Mouse (Mus musculus) CH12.LX (cell line): ENCODE results near the gene Alk. TPM values are rescaled to one million over a fixed set of nuclear protein-coding genes. Genes with fewer than 3 reads are reported as not detected.

ENCODE experiments used
- DNase-seq: peaks from one replicate; pipeline ENCODE4 v3.0.0-alpha.2; 2013; ENCODE audit errors: extremely low read depth
- H3K27ac ChIP-seq: 2 replicates; pipeline ENCODE4 v1.5.1; 2012; ENCODE audit warnings: low read depth, mild to moderate bottlenecking, control low read depth, moderate library complexity; ENCODE audit not compliant: insufficient read depth
- H3K27me3 ChIP-seq: replicated peaks from 2 replicates; pipeline ENCODE3; 2012; ENCODE audit warnings: inconsistent platforms
- H3K36me3 ChIP-seq, 2 experiments: replicated peaks in 1 of 2; 2 replicates each; pipeline versions ENCODE3 to v1.6.1; 2012; ENCODE audit warnings: inconsistent platforms in 1 of 2, low read length in 1 of 2, mild to moderate bottlenecking in 1 of 2, mixed read lengths in 1 of 2, moderate library complexity in 1 of 2; ENCODE audit not compliant: control insufficient read depth in 1 of 2, insufficient read depth in 1 of 2
- H3K4me1 ChIP-seq, 2 experiments: 2 replicates each; pipeline ENCODE4 v1.6.1; 2012; ENCODE audit warnings: inconsistent platforms in 1 of 2, moderate library complexity in 1 of 2; ENCODE audit not compliant: insufficient read depth in 2 of 2, control insufficient read depth in 1 of 2
- H3K4me2 ChIP-seq: 2 replicates; pipeline ENCODE4 v1.6.1; 2012; ENCODE audit warnings: low read depth, mild to moderate bottlenecking, control low read depth; ENCODE audit not compliant: poor library complexity, insufficient read depth, severe bottlenecking
- H3K4me3 ChIP-seq, 3 experiments: fragments of 150-350 bp in 1 of 3; sonication (generic) in 1 of 3; replicated peaks in 1 of 3; 2 replicates each; pipeline versions ENCODE3 to v1.5.1; 2011 to 2012; ENCODE audit warnings: low read depth in 2 of 3, low read length in 2 of 3, mild to moderate bottlenecking in 2 of 3, moderate library complexity in 2 of 3, control low read depth in 1 of 3, improper control_type of control experiment in 1 of 3, inconsistent platforms in 1 of 3, mixed read lengths in 1 of 3; ENCODE audit not compliant: poor library complexity in 1 of 3
- H3K79me2 ChIP-seq: replicated peaks from 2 replicates; pipeline ENCODE4 v1.6.1; 2012; ENCODE audit warnings: mild to moderate bottlenecking, moderate library complexity; ENCODE audit not compliant: control insufficient read depth, poor library complexity, insufficient read depth, severe bottlenecking; ENCODE audit errors: extremely low read depth
- H3K9ac ChIP-seq: 2 replicates; pipeline ENCODE4 v1.6.1; 2012; ENCODE audit warnings: low read depth, mild to moderate bottlenecking, control low read depth, moderate library complexity; ENCODE audit not compliant: insufficient read depth
- H3K9me3 ChIP-seq: replicated peaks from 2 replicates; pipeline ENCODE3; 2012; ENCODE audit warnings: low read length, inconsistent platforms, mixed read lengths
- BHLHE40 ChIP-seq: IDR thresholded peaks from 2 replicates; pipeline ENCODE4 v1.6.1; 2011; ENCODE audit warnings: mild to moderate bottlenecking, low read depth, low read length, improper control_type of control experiment
- CHD2 ChIP-seq: IDR thresholded peaks from 2 replicates; pipeline ENCODE4 v1.6.1; 2011; ENCODE audit warnings: low read length, improper control_type of control experiment
- CTCF ChIP-seq, 2 experiments: IDR thresholded peaks in 1 of 2; conservative IDR thresholded peaks in 1 of 2; 2 replicates each; pipeline ENCODE4 v1.5.1; 2011 to 2012; ENCODE audit warnings: low read depth in 2 of 2, low read length in 2 of 2, improper control_type of control experiment in 1 of 2, inconsistent platforms in 1 of 2, mild to moderate bottlenecking in 1 of 2, moderate library complexity in 1 of 2
- E2F4 ChIP-seq: IDR thresholded peaks from 2 replicates; pipeline ENCODE4 v1.6.1; 2011; ENCODE audit warnings: low read depth, low read length, improper control_type of control experiment; ENCODE audit not compliant: insufficient replicate concordance
- ELF1 ChIP-seq: IDR thresholded peaks from 2 replicates; pipeline ENCODE4 v1.6.1; 2014; ENCODE audit warnings: low read depth, mild to moderate bottlenecking, inconsistent platforms, low read length, improper control_type of control experiment
- EP300 ChIP-seq: IDR thresholded peaks from 2 replicates; pipeline ENCODE4 v1.6.1; 2011; ENCODE audit warnings: low read length, improper control_type of control experiment
- HCFC1 ChIP-seq: IDR thresholded peaks from 2 replicates; pipeline ENCODE4 v1.6.1; 2012; ENCODE audit warnings: low read depth, mild to moderate bottlenecking, inconsistent platforms, low read length, improper control_type of control experiment
- IRF4 ChIP-seq: IDR thresholded peaks from 2 replicates; pipeline ENCODE4 v1.6.1; 2014; ENCODE audit warnings: low read depth, mild to moderate bottlenecking, inconsistent platforms, low read length, improper control_type of control experiment
- JUN ChIP-seq: IDR thresholded peaks from 2 replicates; pipeline ENCODE4 v1.6.1; 2011; ENCODE audit warnings: low read depth, mild to moderate bottlenecking, low read length, improper control_type of control experiment, moderate library complexity; ENCODE audit not compliant: insufficient read depth
- JUND ChIP-seq: conservative IDR thresholded peaks from 2 replicates; pipeline ENCODE4 v1.6.1; 2011; ENCODE audit warnings: low read depth, low read length, improper control_type of control experiment
- MAX ChIP-seq: IDR thresholded peaks from 2 replicates; pipeline ENCODE4 v1.6.1; 2011; ENCODE audit warnings: low read length, improper control_type of control experiment
- MAZ ChIP-seq: IDR thresholded peaks from 2 replicates; pipeline ENCODE4 v1.6.1; 2012; ENCODE audit warnings: low read depth, mild to moderate bottlenecking, inconsistent platforms, low read length, improper control_type of control experiment, moderate library complexity
- MEF2A ChIP-seq: IDR thresholded peaks from 2 replicates; pipeline ENCODE4 v1.6.1; 2014; ENCODE audit warnings: low read depth, mild to moderate bottlenecking, inconsistent platforms, low read length, improper control_type of control experiment, borderline replicate concordance
- MYC ChIP-seq: IDR thresholded peaks from 2 replicates; pipeline ENCODE4 v1.6.1; 2011; ENCODE audit warnings: low read depth, mild to moderate bottlenecking, improper control_type of control experiment, low read length
- NRF1 ChIP-seq: IDR thresholded peaks from 2 replicates; pipeline ENCODE4 v1.6.1; 2014; ENCODE audit warnings: low read depth, mild to moderate bottlenecking, inconsistent platforms, low read length, improper control_type of control experiment, moderate library complexity
- PAX5 ChIP-seq: IDR thresholded peaks from 2 replicates; pipeline ENCODE4 v1.6.1; 2012; ENCODE audit warnings: low read length, inconsistent platforms, mixed read lengths
- POLR2A ChIP-seq: IDR thresholded peaks from 2 replicates; pipeline ENCODE4 v1.6.1; 2011; ENCODE audit warnings: low read depth, mild to moderate bottlenecking, improper control_type of control experiment, low read length
- RAD21 ChIP-seq: IDR thresholded peaks from 2 replicates; pipeline ENCODE4 v1.6.1; 2011; ENCODE audit warnings: low read depth, mild to moderate bottlenecking, low read length, improper control_type of control experiment, moderate library complexity
- SIN3A ChIP-seq: IDR thresholded peaks from 2 replicates; pipeline ENCODE4 v1.6.1; 2012; ENCODE audit warnings: low read length, improper control_type of control experiment, inconsistent platforms
- SMC3 ChIP-seq: IDR thresholded peaks from 2 replicates; pipeline ENCODE4 v1.6.1; 2011; ENCODE audit warnings: low read depth, low read length, improper control_type of control experiment
- TBP ChIP-seq: conservative IDR thresholded peaks from 2 replicates; pipeline ENCODE4 v1.6.1; 2011; ENCODE audit warnings: low read depth, low read length, improper control_type of control experiment
- TCF12 ChIP-seq: IDR thresholded peaks from 2 replicates; pipeline ENCODE4 v1.6.1; 2014; ENCODE audit warnings: low read depth, mild to moderate bottlenecking, inconsistent platforms, low read length, improper control_type of control experiment
- UBTF ChIP-seq: IDR thresholded peaks from 2 replicates; pipeline ENCODE4 v1.6.1; 2012; ENCODE audit warnings: low read depth, mild to moderate bottlenecking, inconsistent platforms, low read length, improper control_type of control experiment, moderate library complexity
- USF1 ChIP-seq: IDR thresholded peaks from 2 replicates; pipeline ENCODE4 v1.6.1; 2014; ENCODE audit warnings: low read depth, mild to moderate bottlenecking, inconsistent platforms, low read length, improper control_type of control experiment
- ZC3H11A ChIP-seq: IDR thresholded peaks from 2 replicates; pipeline ENCODE4 v1.6.1; 2012; ENCODE audit warnings: low read depth, mild to moderate bottlenecking, inconsistent platforms, low read length, improper control_type of control experiment
- dilution Hi-C: fragments of 300-500 bp; cut with MboI; formaldehyde crosslinking; loops from 2 replicates; pipeline ENCODE4 v1.14.3; 2020; ENCODE audit warnings: low sequenced_read_pairs; ENCODE audit not compliant: extremely low pct_unique_long_range_greater_than_20kb, extremely low pct_ligation_motif_present
- in situ Hi-C: fragments of 300-500 bp; cut with MboI; formaldehyde crosslinking; loops from 3 replicates; pipeline ENCODE4 v1.14.3; 2019; ENCODE audit warnings: low sequenced_read_pairs, low pct_ligation_motif_present, low pct_unique_long_range_greater_than_20kb, mixed read lengths
- polyA plus RNA-seq: library from polyadenylated mRNA; unstranded; fragments of >175 nt; gene quantifications from 2 replicates; pipeline ENCODE4 v1.2.1, GENCODE M21; 2012; ENCODE audit warnings: low read depth; ENCODE audit not compliant: insufficient read length
- total RNA-seq, 2 experiments: library from RNA; depleted of rRNA; stranded (reverse); fragments of 300-350 nt in 1 of 2; fragments of >200 nt in 1 of 2; gene quantifications; 2 replicates each; pipeline ENCODE4 v1.2.3; 2012 to 2014

The Alk gene
- total and polyA plus RNA-seq, 3 experiments = 0.38 to 0.63 (median 0.44) TPM

- DNase-seq = no peak
- Histone ChIP-seq H3K4me3 (no peak overlapping the region), H3K79me2 (no peaks in the 10 kb centered on the region), H3K36me3 (no peaks in the 10 kb centered on the region), H3K27me3 (no peaks in the 10 kb centered on the region), H3K4me1 (peaks cover 4 to 31% of the 10 kb centered on the region in 2 experiments; a peak in 3 of 4 replicates), H3K4me2 (peak overlapping the region; percentile 78), H3K27ac (no peak overlapping the region), H3K9ac (no peak overlapping the region), H3K9me3 (no peaks in the 10 kb centered on the region)
- in situ Hi-C loops (no loop called here), dilution Hi-C loops (no loop called here)
- no peak for TF ChIP-seq MAX
- TF ChIP-seq NRF1 = no peak
- no peak for TF ChIP-seq USF1
- TF ChIP-seq CHD2 = no peak
- TF ChIP-seq JUND = no peak
- no peak for TF ChIP-seq SIN3A
- TF ChIP-seq SMC3 = no peak
- TF ChIP-seq E2F4 = no peak
- TF ChIP-seq ZC3H11A = no peak
- TF ChIP-seq IRF4 = no peak
- no peak for TF ChIP-seq BHLHE40
These were observed 76.9 kb downstream of the Alk start for GRCm38 (mm10) chr17:72527481-72527880.

GRCm38 (mm10) chr17:72526356-72526755 lies 78.1 kb downstream of the Alk start:
- no peaks in the 10 kb centered on the region for H3K27me3 ChIP-seq
- TF ChIP-seq SIN3A (no peak), E2F4 (no peak), MAZ (no peak), POLR2A (no peak), PAX5 (no peak), TCF12 (no peak), JUN (no peak), SMC3 (no peak), TBP (no peak), CTCF (conservative IDR thresholded peaks at IDR 0.05 in 1 of 2, IDR thresholded peaks at IDR 0.05 in 1 of 2; ENCODE audit: low read depth in 2 of 2, low read length in 2 of 2) (no peak), ELF1 (no peak), UBTF (no peak), EP300 (no peak), HCFC1 (no peak), MYC (no peak), CHD2 (no peak), MEF2A (no peak), ZC3H11A (no peak), RAD21 (no peak)
- TF ChIP-seq, all 38 proteins: peak for 0
- Histone ChIP-seq H3K4me1 (peaks cover 7 to 37% of the 10 kb centered on the region in 2 experiments), H3K9ac (no peak overlapping the region), H3K9me3 (no peaks in the 10 kb centered on the region), H3K79me2 (no peaks in the 10 kb centered on the region), H3K36me3 (no peaks in the 10 kb centered on the region), H3K4me2 (no peak overlapping the region), H3K4me3 (no peak overlapping the region), H3K27ac (no peak overlapping the region)
- no peak for DNase-seq
- dilution Hi-C loops (no loop called here), in situ Hi-C loops (no loop called here)
